Mouse (Mus musculus) stomach, postnatal 0 days (tissue): ENCODE results near the gene Ptprn2.

Experiments used
- CTCF ChIP-seq: IDR thresholded peaks from 2 replicates; pipeline ENCODE4 v1.5.1; 2016; ENCODE audit warnings: antibody characterized with exemption, low read depth, mild to moderate bottlenecking, moderate library complexity
- EP300 ChIP-seq: optimal IDR thresholded peaks from 2 replicates; pipeline ENCODE3; 2016; ENCODE audit warnings: antibody characterized with exemption

- TF ChIP-seq CTCF (peak; percentile 72), EP300 (no peak)
Observed at GRCm38 (mm10) chr12:116648584-116649206, 163.2 kb downstream of the Ptprn2 start.
